Mouse (Mus musculus) retina, postnatal 7 days (tissue): ENCODE measurements around the gene Ptdss2.
A peak's percentile ranks its signal among the peaks of the same experiment; 100 is the strongest.

Experiments
- DNase-seq: peaks from one replicate; pipeline ENCODE4 v3.0.0-alpha.2; 2012; ENCODE audit warnings: low read depth, low spot score

The Ptdss2 gene

GRCm38 (mm10) chr7:141122689-141123516 lies 721 bp downstream of the Ptdss2 start:
- peak; percentile 80 for DNase-seq

- no peak for DNase-seq
These were observed 1.3 kb downstream of the Ptdss2 start for GRCm38 (mm10) chr7:141123517-141123856.

GRCm38 (mm10) chr7:141131024-141131820 lies 9.0 kb downstream of the Ptdss2 start:
- DNase-seq: peak; percentile 81

- no peak for DNase-seq
These were observed 9.9 kb downstream of the Ptdss2 start for GRCm38 (mm10) chr7:141131904-141132755.

- DNase-seq: no peak
These were observed 19.1 kb downstream of the Ptdss2 start for GRCm38 (mm10) chr7:141141326-141141725.

GRCm38 (mm10) chr7:141143112-141143511 lies 20.9 kb downstream of the Ptdss2 start:
- DNase-seq: no peak

GRCm38 (mm10) chr7:141143861-141144260 lies 21.7 kb downstream of the Ptdss2 start:
- DNase-seq: no peak

- no peak for DNase-seq
These were observed 22.5 kb downstream of the Ptdss2 start for GRCm38 (mm10) chr7:141144650-141145049.

- no peak for DNase-seq
These were observed 23.2 kb downstream of the Ptdss2 start for GRCm38 (mm10) chr7:141145403-141145802.

- no peak for DNase-seq
These were observed 23.9 kb downstream of the Ptdss2 start for GRCm38 (mm10) chr7:141146043-141146595.

- DNase-seq: no peak
These were observed 24.9 kb downstream of the Ptdss2 start for GRCm38 (mm10) chr7:141147044-141147443.

- DNase-seq: no peak
These were observed 26.5 kb downstream of the Ptdss2 start for GRCm38 (mm10) chr7:141148639-141149038.

- no peak for DNase-seq
These were observed 33.2 kb downstream of the Ptdss2 start for GRCm38 (mm10) chr7:141155362-141155761.

- DNase-seq: no peak
These were observed 42.2 kb downstream of the Ptdss2 start for GRCm38 (mm10) chr7:141164397-141164796.

- DNase-seq: no peak
These were observed 42.7 kb downstream of the Ptdss2 start for GRCm38 (mm10) chr7:141164850-141165249.

- no peak for DNase-seq
These were observed 45.8 kb downstream of the Ptdss2 start for GRCm38 (mm10) chr7:141167901-141168517.

- DNase-seq: no peak
These were observed 46.4 kb downstream of the Ptdss2 start for GRCm38 (mm10) chr7:141168518-141168953.

GRCm38 (mm10) chr7:141169300-141169699 lies 47.1 kb downstream of the Ptdss2 start:
- DNase-seq: no peak

- no peak for DNase-seq
These were observed 47.7 kb downstream of the Ptdss2 start for GRCm38 (mm10) chr7:141169866-141170265.

- peak; percentile 88 for DNase-seq
These were observed 50.2 kb downstream of the Ptdss2 start, which contains the start of gene Rnh1 for GRCm38 (mm10) chr7:141172116-141173006. Gene Rnh1, minus strand, starts transcription at chr7:141172857.
